Comparison of ENCODE assay signal across 9 mouse cellular contexts in the genomic region with DNA sequence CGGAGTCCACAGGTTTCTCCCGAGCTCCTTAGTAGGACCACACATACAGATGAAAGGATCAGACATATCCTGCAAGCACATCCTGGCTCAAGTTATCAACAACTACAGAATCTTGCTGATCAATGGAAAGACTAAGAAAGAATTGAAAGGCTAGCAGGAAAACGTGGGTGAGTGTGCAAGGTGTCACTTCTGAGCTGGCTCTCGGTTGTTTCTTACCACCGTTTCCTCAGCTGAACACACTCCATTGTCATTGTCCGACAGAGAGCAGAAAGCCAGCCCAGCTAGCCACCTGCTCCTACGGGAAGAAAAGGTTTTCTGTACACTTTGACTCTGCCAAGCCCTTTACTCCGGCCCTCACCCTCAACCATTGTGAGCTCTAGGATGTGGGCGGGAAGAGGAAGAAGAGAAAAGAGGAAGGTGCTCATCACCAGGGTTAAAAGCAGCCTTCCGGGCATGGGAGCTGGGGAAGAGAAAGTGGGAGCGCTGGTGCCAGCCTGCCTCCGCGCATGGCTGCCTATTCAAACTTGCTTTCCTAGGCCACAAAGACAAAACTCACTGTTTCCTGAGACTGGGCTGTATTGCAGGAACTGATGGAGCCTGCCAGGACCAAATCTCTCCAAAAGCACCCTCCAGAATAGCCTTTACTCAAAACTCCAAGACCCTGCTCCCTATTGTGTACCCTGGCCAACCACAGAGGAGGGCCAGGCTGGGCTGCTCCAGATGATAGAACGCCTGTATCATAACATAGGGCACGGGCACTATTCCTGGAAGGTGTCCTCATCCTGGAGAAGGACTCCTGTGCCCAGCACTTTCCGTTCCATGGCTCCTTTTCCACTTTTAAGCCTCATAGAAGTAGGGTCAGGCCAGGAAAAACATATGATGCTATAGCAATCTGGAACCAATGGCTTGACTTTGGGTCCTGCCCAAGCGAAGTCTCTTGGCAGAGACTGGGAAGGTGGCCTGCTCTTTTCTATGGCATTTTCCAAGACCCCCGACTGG.
DNase-seq lines count a peak whose midpoint lies in the region; ATAC-seq lines count a peak whose summit lies in the region.
"Had no signal": no experiment of that assay in that cellular context is flagged by ENCODE, and none has a peak within 500 bp of the region (broad histone marks: within the 10 kb centered on the region; RNA-seq: fewer than 3 reads in every experiment).

No protein-coding gene starts in this region.

- no peaks in the 10 kb centered on the region for H3K9me3 ChIP-seq in embryonic facial prominence, embryonic 15.5 days (replicated peaks)
- no peaks in the 10 kb centered on the region for H3K9me3 ChIP-seq in limb, embryonic 10.5 days (replicated peaks)

- H3K36me3 ChIP-seq in embryonic facial prominence, embryonic 15.5 days = no peaks in the 10 kb centered on the region
- H3K36me3 ChIP-seq in limb, embryonic 10.5 days = no peaks in the 10 kb centered on the region

- H3K9ac ChIP-seq in embryonic facial prominence, embryonic 15.5 days = no peak overlapping the region

- no peaks in the 10 kb centered on the region for H3K4me1 ChIP-seq in embryonic facial prominence, embryonic 15.5 days
- peaks cover 21% of the 10 kb centered on the region; the same call in 1 of the 2 replicates for H3K4me1 ChIP-seq in limb, embryonic 10.5 days

- peak; percentile 19 for DNase-seq in kidney, adult 9 months
- DNase-seq in kidney, adult 11 months = no peak
- DNase-seq in limb, embryonic 10.5 days (ENCODE audit: low spot score) = no peak
- no peak for DNase-seq in urinary bladder, postnatal 36 days (ENCODE audit: low spot score in 2 of 2)
- no peak for DNase-seq in adipocyte (ENCODE audit: low spot score)

- H3K27me3 ChIP-seq in embryonic facial prominence, embryonic 15.5 days = no peaks in the 10 kb centered on the region
- H3K27me3 ChIP-seq in limb, embryonic 10.5 days (ENCODE audit: low read depth, poor library complexity, severe bottlenecking) = no peaks in the 10 kb centered on the region
- H3K27me3 ChIP-seq: Patski had no signal

- peak overlapping the region; percentile 25; the same call in 1 of the 2 replicates for H3K27ac ChIP-seq in embryonic facial prominence, embryonic 15.5 days (replicated peaks)
- peak overlapping the region; percentile 47; the same call in 1 of the 2 replicates for H3K27ac ChIP-seq in limb, embryonic 10.5 days

- peak; percentile 59 for ATAC-seq in activated CD4-positive, CD25-positive, alpha-beta regulatory T cell, adult 4 months
- no peak for ATAC-seq in embryonic facial prominence, embryonic 15.5 days (ENCODE audit: insufficient number of reproducible peaks, low FRiP score, low TSS enrichment, low read depth)
- ATAC-seq: forebrain, embryonic 14.5 days; Patski had no signal

- 82% methylated on average over 18 of the region's 18 CpGs for WGBS in embryonic facial prominence, embryonic 15.5 days
- 86% methylated on average over 18 of the region's 18 CpGs for WGBS in limb, embryonic 10.5 days

- H3K4me2 ChIP-seq in embryonic facial prominence, embryonic 15.5 days (replicated peaks) = no peak overlapping the region

- no peak overlapping the region for H3K4me3 ChIP-seq in embryonic facial prominence, embryonic 15.5 days (replicated peaks)
- H3K4me3 ChIP-seq in limb, embryonic 10.5 days = no peak overlapping the region
